Mouse (Mus musculus): Measurements from ENCODE around the gene Olfr1028.

Gene Olfr1028

DNA sequence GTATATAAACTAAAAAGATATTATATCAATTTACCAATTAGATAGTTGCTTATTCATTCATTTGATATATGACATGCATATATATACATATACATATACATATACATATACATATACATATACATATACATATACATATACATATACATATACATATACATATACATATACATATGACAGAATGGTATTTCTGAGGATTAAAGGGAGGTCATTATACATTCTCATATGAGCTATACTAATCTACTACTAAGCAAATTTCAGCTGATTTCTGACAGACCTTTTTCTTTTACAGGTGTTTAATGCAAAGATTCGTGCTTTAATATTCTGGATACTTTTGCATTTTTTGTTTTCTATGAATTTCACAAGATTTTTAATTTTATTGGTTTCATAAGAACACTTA, at the start of gene Olfr1028:
TSS of gene Olfr1028 (plus strand) at position 301 of the 400 bp plus-strand sequence.
- DNase-seq: no peak

DNA sequence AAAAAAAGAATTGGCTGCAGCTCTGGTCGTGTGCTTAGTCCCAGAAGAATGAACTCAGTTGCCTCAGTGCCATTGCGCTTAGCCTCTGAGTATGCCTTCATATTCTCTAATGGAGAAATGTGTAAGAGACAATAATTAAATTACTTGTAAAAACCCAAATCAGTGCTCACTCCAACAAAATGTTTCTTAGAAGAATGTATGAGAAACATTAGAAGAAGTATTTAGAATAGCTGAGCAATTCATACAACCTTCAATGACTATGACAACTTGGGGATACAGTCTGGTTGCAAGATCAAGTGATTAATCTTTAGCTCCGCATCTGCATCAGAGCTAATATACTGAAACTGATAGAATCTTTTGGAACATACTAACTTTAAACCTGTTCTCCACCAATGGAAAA, 45.3 kb upstream of the Olfr1028 start, which contains the start of gene Olfr1024:
TSS of gene Olfr1024 (minus strand) at position 101 of the 400 bp plus-strand sequence.
- DNase-seq: no peak

DNA sequence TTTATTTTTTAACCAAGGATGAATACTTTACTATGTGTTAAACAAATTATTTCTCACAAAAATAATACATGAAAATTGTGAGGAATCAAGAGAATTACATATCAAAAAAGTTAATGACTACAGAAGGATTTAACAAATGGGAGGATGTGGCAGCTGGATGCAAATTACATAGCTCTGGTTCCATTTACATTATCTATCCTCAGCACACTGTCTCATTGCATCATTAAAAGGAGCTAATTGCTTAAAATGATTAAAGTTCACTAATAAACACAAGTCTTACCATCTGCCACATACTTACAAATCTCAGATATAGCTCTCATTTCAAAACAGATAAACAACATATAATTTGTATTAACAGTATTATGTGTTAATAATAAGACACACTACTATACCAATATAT, 37.0 kb upstream of the Olfr1028 start:
- DNase-seq: no peak

DNA sequence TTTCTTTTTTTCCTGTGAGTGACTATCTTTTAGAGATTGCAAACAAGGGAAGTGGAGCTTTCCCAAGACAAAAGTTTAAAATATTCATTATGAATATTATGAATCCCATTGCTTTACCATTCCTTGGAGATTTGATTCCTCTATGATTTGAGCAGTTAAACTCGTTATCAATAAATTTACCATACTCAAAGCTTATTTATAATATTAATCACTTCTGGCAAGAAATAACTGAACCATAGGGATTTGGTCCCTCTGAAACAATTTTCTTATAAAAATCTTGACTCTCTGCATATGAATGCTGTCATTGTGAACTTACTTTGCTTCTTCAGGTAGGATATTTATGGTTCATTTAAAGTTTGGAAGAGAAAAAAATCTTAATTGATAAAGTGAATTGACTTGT, 35.3 kb upstream of the Olfr1028 start, which contains the start of gene Olfr1025-ps1:
TSS of gene Olfr1025-ps1 (plus strand) at position 301 of the 400 bp plus-strand sequence.
- no peak for DNase-seq

DNA sequence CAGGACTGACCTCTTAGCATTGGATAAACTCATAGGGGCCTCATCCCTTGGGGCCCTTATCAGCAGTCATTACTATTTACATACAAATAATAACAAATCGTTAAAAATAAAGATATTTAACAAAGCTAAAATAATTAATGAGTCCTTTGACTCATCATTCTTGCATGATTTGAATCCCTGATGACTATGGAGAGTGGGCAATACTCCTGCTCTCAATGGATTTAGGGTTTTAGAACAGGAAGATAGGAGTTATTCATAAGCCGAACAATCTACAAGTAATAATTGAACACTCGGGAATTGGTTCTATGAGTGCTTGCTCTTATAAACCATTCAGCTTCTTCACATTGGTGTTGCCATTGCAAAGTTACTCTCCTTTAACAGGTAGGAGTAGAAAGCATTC, 29.0 kb upstream of the Olfr1028 start, which contains the start of gene Olfr1026:
TSS of gene Olfr1026 (plus strand) at position 301 of the 400 bp plus-strand sequence.
- DNase-seq: no peak

DNA sequence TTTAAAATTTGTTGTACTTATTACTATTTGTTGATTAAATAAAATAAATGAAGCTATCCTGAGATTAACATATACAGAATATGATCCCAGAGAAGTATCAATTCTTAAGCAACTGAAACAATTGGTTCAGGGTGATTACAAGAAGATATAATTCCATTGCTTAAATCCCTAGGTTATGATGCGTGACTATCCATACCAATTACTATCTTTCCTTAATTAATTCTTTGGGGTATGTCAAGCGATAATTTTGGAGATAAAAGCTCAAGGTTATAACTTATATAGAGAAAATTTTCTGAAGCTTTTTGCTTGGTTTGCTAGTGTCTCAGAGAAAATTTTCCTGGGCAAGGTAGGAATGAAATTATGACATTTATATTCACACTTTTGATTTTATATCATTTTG, 23.4 kb downstream of the Olfr1028 start, which contains the start of gene Olfr1029:
TSS of gene Olfr1029 (plus strand) at position 301 of the 400 bp plus-strand sequence.
- no peak for DNase-seq

DNA sequence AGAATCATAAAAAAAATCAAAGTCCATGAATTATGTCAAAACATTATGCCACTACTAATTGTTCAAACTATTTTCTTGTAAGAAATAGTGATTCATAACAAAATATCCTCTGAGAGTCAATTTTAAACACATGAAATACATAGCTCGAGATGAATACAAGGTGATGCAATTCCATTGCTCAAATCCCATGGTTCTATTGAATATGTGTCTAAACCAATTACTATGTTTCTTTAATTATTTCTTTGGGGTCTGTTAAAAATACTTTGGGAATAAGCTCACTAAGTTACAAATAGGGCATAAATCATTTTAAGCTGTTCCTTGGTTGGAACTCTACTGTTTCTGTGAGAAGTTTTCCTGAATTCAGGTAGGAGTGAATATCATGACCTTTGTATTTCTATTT, 28.7 kb downstream of the Olfr1028 start, which contains the start of gene Olfr1030:
TSS of gene Olfr1030 (plus strand) at position 301 of the 400 bp plus-strand sequence.
- no peak for DNase-seq

DNA sequence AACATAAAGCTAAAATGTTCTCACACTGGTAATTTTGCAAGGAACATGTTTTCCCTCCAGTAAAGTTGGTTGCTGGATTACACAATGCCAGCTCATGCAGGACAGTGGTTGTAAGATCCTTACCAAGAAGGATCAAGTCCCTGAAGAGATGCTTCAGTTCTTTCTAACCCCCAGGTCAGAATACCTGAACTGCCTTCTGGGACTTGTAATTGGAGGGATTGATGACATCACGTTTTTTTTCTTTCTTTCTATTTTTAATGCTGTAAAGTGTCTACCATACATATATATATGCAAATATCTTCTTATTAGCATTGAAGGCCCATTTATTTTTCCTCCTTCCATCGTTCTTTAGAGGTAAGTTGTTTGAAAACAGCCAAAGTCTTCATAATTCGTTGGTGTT, 39.8 kb downstream of the Olfr1028 start, which contains the start of gene Olfr1031:
TSS of gene Olfr1031 (plus strand) at position 301 of the 400 bp plus-strand sequence.
- DNase-seq: no peak

All from spleen, adult 18-20 months (tissue).